Mouse (Mus musculus) gastrocnemius, adult 2 months (tissue): ENCODE measurements around the gene Gstt4. TPM values are rescaled to one million over a fixed set of nuclear protein-coding genes. Genes with fewer than 3 reads are reported as not detected.

ENCODE experiments used
- DNase-seq: peaks from one replicate; pipeline ENCODE4 v3.0.0; 2022
- H3K27ac ChIP-seq: fragments of 200-600 bp; 2 replicates; pipeline ENCODE4 v1.8.1; 2022; ENCODE audit warnings: mild to moderate bottlenecking
- H3K4me3 ChIP-seq: fragments of 200-600 bp; 2 replicates; pipeline ENCODE4 v1.8.1; 2022; ENCODE audit warnings: mild to moderate bottlenecking, moderate library complexity
- CTCF ChIP-seq: fragments of 200-600 bp; IDR thresholded peaks from 2 replicates; pipeline ENCODE4 v1.8.1; 2022; ENCODE audit warnings: antibody characterized with exemption, mild to moderate bottlenecking, moderate library complexity
- intact Hi-C: fragments of 180-260 bp; cut with DNase I; formaldehyde crosslinking; loops from one replicate; pipeline ENCODE4 v1.15.1; 2025
- total RNA-seq, 2 experiments: library from RNA; stranded (reverse); gene quantifications; 2 replicates each; pipeline ENCODE4 v1.2.3; 2021

The Gstt4 gene
- total RNA-seq, 2 experiments from 2014 or later: not detected

GRCm38 (mm10) chr10:75797619-75798175, 24.6 kb downstream of the Gstt4 start:
- peak overlapping the region; percentile 75 for H3K4me3 ChIP-seq
- H3K27ac ChIP-seq: peak overlapping the region; percentile 79
- peak; percentile 78 for DNase-seq
- no peak for TF ChIP-seq CTCF
- intact Hi-C loops: no loop called here

GRCm38 (mm10) chr10:75796731-75797516, 25.4 kb downstream of the Gstt4 start:
- intact Hi-C loops: no loop called here
- peak overlapping the region; percentile 79 for H3K27ac ChIP-seq
- DNase-seq: no peak
- TF ChIP-seq CTCF: no peak
- H3K4me3 ChIP-seq: peak overlapping the region; percentile 75

- peak; percentile 21 for DNase-seq
- no peak for TF ChIP-seq CTCF
- H3K27ac ChIP-seq: no peak overlapping the region
- intact Hi-C loops: no loop called here
- H3K4me3 ChIP-seq: peak overlapping the region; percentile 29
Measured at GRCm38 (mm10) chr10:75794880-75795279, 27.5 kb downstream of the Gstt4 start.

- intact Hi-C loops: no loop called here
- TF ChIP-seq CTCF: no peak
- no peak overlapping the region for H3K4me3 ChIP-seq
Measured at GRCm38 (mm10) chr10:75790773-75791172, 31.6 kb downstream of the Gstt4 start.

GRCm38 (mm10) chr10:75789841-75790240, 32.5 kb downstream of the Gstt4 start:
- no peak for TF ChIP-seq CTCF
- H3K27ac ChIP-seq: no peak overlapping the region
- no peak overlapping the region for H3K4me3 ChIP-seq
- intact Hi-C loops: no loop called here
- no peak for DNase-seq

More at GRCm38 (mm10) chr10:75790773-75791172, 31.6 kb downstream of the Gstt4 start:
- no peak overlapping the region for H3K27ac ChIP-seq
- DNase-seq: no peak

- DNase-seq: no peak
- Histone ChIP-seq H3K4me3 (no peak overlapping the region), H3K27ac (no peak overlapping the region)
- no peak for TF ChIP-seq CTCF
- intact Hi-C loops: no loop called here
Measured at GRCm38 (mm10) chr10:75789081-75789735, 33.1 kb downstream of the Gstt4 start.

GRCm38 (mm10) chr10:75788277-75788676, 34.1 kb downstream of the Gstt4 start:
- Histone ChIP-seq H3K27ac (no peak overlapping the region), H3K4me3 (no peak overlapping the region)
- no peak for DNase-seq
- no peak for TF ChIP-seq CTCF
- intact Hi-C loops: no loop called here

- no peak for DNase-seq
- Histone ChIP-seq H3K27ac (no peak overlapping the region), H3K4me3 (no peak overlapping the region)
- no peak for TF ChIP-seq CTCF
- intact Hi-C loops: no loop called here
Measured at GRCm38 (mm10) chr10:75785442-75785841, 36.9 kb downstream of the Gstt4 start.

GRCm38 (mm10) chr10:75780769-75781578, 41.4 kb downstream of the Gstt4 start, which contains the start of the genes Gm20441 and Gstt3:
Gene Gm20441, minus strand, starts transcription at chr10:75780954.
Gene Gstt3, minus strand, starts transcription at chr10:75781414.
- peak; percentile 83 for DNase-seq
- peak within 1 kb of the TSS; percentile 79 for H3K27ac ChIP-seq
- intact Hi-C loops: no loop called here
- peak within 1 kb of the TSS; percentile 81 for H3K4me3 ChIP-seq
- TF ChIP-seq CTCF: no peak

- peak overlapping the region; percentile 81 for H3K4me3 ChIP-seq
- no peak overlapping the region for H3K27ac ChIP-seq
- intact Hi-C loops: no loop called here
- DNase-seq: no peak
- TF ChIP-seq CTCF: no peak
Measured at GRCm38 (mm10) chr10:75779206-75780174, 42.9 kb downstream of the Gstt4 start.

GRCm38 (mm10) chr10:75777885-75778284, 44.5 kb downstream of the Gstt4 start:
- Histone ChIP-seq H3K4me3 (no peak overlapping the region), H3K27ac (no peak overlapping the region)
- no peak for DNase-seq
- no peak for TF ChIP-seq CTCF
- intact Hi-C loops: no loop called here
